Mouse (Mus musculus) cerebellum, adult 2 months (tissue): ENCODE measurements around the gene Vapb.

Source experiments
- CTCF ChIP-seq: fragments of 200-500 bp; IDR thresholded peaks from 2 replicates; pipeline ENCODE4 v1.5.1; 2011; ENCODE audit warnings: low read depth, mild to moderate bottlenecking, control low read depth, low read length, moderate library complexity, borderline replicate concordance; ENCODE audit not compliant: insufficient read depth
- POLR2A ChIP-seq: fragments of 200-500 bp; IDR thresholded peaks from 2 replicates; pipeline ENCODE4 v1.6.1; 2011; ENCODE audit warnings: low read length, control low read depth, borderline replicate concordance; ENCODE audit not compliant: insufficient read depth

GRCm38 (mm10) chr2:173769183-173769582 lies 31.9 kb downstream of the Vapb start:
- no peak for TF ChIP-seq CTCF
- no peak for TF ChIP-seq POLR2A
